Comparison of ENCODE assay signal across 20 mouse cellular contexts in the genomic region with DNA sequence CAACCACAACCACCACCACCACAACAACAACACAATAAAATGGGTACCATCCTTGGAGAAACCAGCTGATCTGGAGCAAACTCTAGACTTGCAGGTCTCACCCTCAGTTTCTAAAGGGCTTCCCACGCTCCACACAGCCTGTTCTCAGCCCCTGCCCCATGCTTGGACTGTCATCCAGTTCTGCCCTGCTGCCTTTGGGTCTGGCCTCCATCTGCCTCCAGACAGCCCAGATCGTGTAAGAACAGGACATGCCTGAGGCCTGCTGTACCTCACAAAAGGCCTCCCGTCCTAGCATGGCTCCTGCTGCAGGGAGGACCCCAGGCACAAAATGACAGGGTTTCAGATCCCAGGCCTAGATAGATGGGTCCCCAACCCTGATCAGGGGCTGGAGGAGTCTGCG. TPM values are rescaled to one million over a fixed set of nuclear protein-coding genes. Genes with fewer than 3 reads are reported as not detected.
DNase-seq lines count a peak whose midpoint lies in the region; ATAC-seq lines count a peak whose summit lies in the region.
"Had no signal": no experiment of that assay in that cellular context is flagged by ENCODE, and none has a peak within 500 bp of the region (broad histone marks: within the 10 kb centered on the region; RNA-seq: fewer than 3 reads in every experiment).

No protein-coding gene starts in this region.

- H3K9ac ChIP-seq in hindbrain, embryonic 11.5 days (ENCODE audit: low read depth, low read length), result 0 out of 2 replicates have a peak overlapping the region, but pooled peaks have one; percentile 1
- no peak overlapping the region for H3K9ac ChIP-seq in hindbrain, embryonic 16.5 days (ENCODE audit: low read depth, low read length)
- H3K9ac ChIP-seq in hindbrain, embryonic 14.5 days, result no peak overlapping the region
- H3K9ac ChIP-seq in midbrain, embryonic 15.5 days, result no peak overlapping the region
- H3K9ac ChIP-seq: liver, postnatal 0 days had no signal

- no peak for ATAC-seq in hindbrain, embryonic 11.5 days (ENCODE audit: low FRiP score)
- no peak for ATAC-seq in hindbrain, embryonic 16.5 days
- ATAC-seq in hindbrain, embryonic 14.5 days (ENCODE audit: low FRiP score), result no peak
- no peak for ATAC-seq in midbrain, embryonic 15.5 days (replicated peaks)
- ATAC-seq: liver, postnatal 0 days had no signal

- 46% methylated on average over 4 of the region's 4 CpGs for WGBS in hindbrain, embryonic 11.5 days
- 53% methylated on average over 4 of the region's 4 CpGs for WGBS in hindbrain, embryonic 16.5 days
- 52% methylated on average over 4 of the region's 4 CpGs for WGBS in hindbrain, embryonic 14.5 days
- 51% methylated on average over 4 of the region's 4 CpGs for WGBS in midbrain, embryonic 15.5 days

- peaks cover 18% of the 10 kb centered on the region for H3K4me1 ChIP-seq in hindbrain, embryonic 11.5 days (replicated peaks; ENCODE audit: control insufficient read depth, insufficient read depth, low read length)
- peaks cover 27% of the 10 kb centered on the region for H3K4me1 ChIP-seq in hindbrain, embryonic 16.5 days (ENCODE audit: control insufficient read depth, insufficient read depth, low read depth, low read length)
- H3K4me1 ChIP-seq in hindbrain, embryonic 14.5 days (replicated peaks; ENCODE audit: control insufficient read depth, insufficient read depth, low read length), result peaks cover 34% of the 10 kb centered on the region
- H3K4me1 ChIP-seq in midbrain, embryonic 15.5 days, result peaks cover 50% of the 10 kb centered on the region

- H3K4me3 ChIP-seq in hindbrain, embryonic 11.5 days (ENCODE audit: low read depth, low read length), result no peak overlapping the region
- no peak overlapping the region for H3K4me3 ChIP-seq in hindbrain, embryonic 16.5 days (ENCODE audit: low read length)
- no peak overlapping the region for H3K4me3 ChIP-seq in hindbrain, embryonic 14.5 days (replicated peaks; ENCODE audit: low read length)
- H3K4me3 ChIP-seq in midbrain, embryonic 15.5 days, result no peak overlapping the region
- H3K4me3 ChIP-seq: erythroblast, embryonic 14.5 days had no signal

- DNase-seq in cerebellum, postnatal 10 days, result peak; percentile 54 to 62
- DNase-seq in cerebellum, adult 11-12 months, result no peak
- DNase-seq in hindbrain, embryonic 11.5 days (ENCODE audit: low spot score), result no peak
- DNase-seq in hindbrain, embryonic 14.5 days (ENCODE audit: low spot score), result no peak
- no peak for DNase-seq in urinary bladder, postnatal 36 days (ENCODE audit: low spot score in 2 of 2)
- DNase-seq in gastrocnemius, postnatal 14 days, result no peak
- DNase-seq: adrenal gland, postnatal 10 days; cerebellum, postnatal 36 days; heart, postnatal 10 days; kidney, adult 18-20 months; layer of hippocampus, postnatal 36 days; liver, postnatal 0 days; lung, postnatal 10 days; retina, postnatal 1 day; thymus, adult 2 months had no signal

- intact Hi-C loops in gastrocnemius, postnatal 14 days (cut with DNase I; ENCODE audit: low total_unique reads), result no loop called here

- H3K27ac ChIP-seq in hindbrain, embryonic 11.5 days (ENCODE audit: low read depth, low read length), result peak overlapping the region; percentile 65; the same call in 1 of the 2 replicates
- H3K27ac ChIP-seq in hindbrain, embryonic 16.5 days (ENCODE audit: low read depth, low read length), result no peak overlapping the region
- peak overlapping the region; percentile 43; the same call in 1 of the 2 replicates for H3K27ac ChIP-seq in hindbrain, embryonic 14.5 days
- H3K27ac ChIP-seq in midbrain, embryonic 15.5 days, result peak overlapping the region; percentile 19
- H3K27ac ChIP-seq: kidney, postnatal 0 days had no signal

- 0 out of 2 replicates have a peak, but pooled peaks cover 2% of the 10 kb centered on the region for H3K27me3 ChIP-seq in hindbrain, embryonic 11.5 days (ENCODE audit: control insufficient read depth, insufficient read depth, low read length)
- no peaks in the 10 kb centered on the region for H3K27me3 ChIP-seq in hindbrain, embryonic 16.5 days (replicated peaks; ENCODE audit: control insufficient read depth, insufficient read depth, low read length)
- H3K27me3 ChIP-seq in hindbrain, embryonic 14.5 days (ENCODE audit: control insufficient read depth, insufficient read depth, low read length), result no peaks in the 10 kb centered on the region
- no peaks in the 10 kb centered on the region for H3K27me3 ChIP-seq in midbrain, embryonic 15.5 days (replicated peaks)

- no peaks in the 10 kb centered on the region for H3K36me3 ChIP-seq in hindbrain, embryonic 11.5 days (ENCODE audit: control insufficient read depth, insufficient read depth, low read length)
- H3K36me3 ChIP-seq in hindbrain, embryonic 16.5 days (ENCODE audit: control insufficient read depth, insufficient read depth, low read length), result no peaks in the 10 kb centered on the region
- H3K36me3 ChIP-seq in hindbrain, embryonic 14.5 days (replicated peaks; ENCODE audit: control insufficient read depth, insufficient read depth), result no peaks in the 10 kb centered on the region
- no peaks in the 10 kb centered on the region for H3K36me3 ChIP-seq in midbrain, embryonic 15.5 days (replicated peaks)

- H3K4me2 ChIP-seq in hindbrain, embryonic 11.5 days (replicated peaks; ENCODE audit: low read depth, low read length), result no peak overlapping the region
- no peak overlapping the region for H3K4me2 ChIP-seq in hindbrain, embryonic 16.5 days (ENCODE audit: low read length)
- no peak overlapping the region for H3K4me2 ChIP-seq in hindbrain, embryonic 14.5 days (replicated peaks)
- no peak overlapping the region for H3K4me2 ChIP-seq in midbrain, embryonic 15.5 days
- H3K4me2 ChIP-seq: heart, embryonic 11.5 days had no signal

- no peaks in the 10 kb centered on the region for H3K9me3 ChIP-seq in hindbrain, embryonic 11.5 days (ENCODE audit: control insufficient read depth, low read length)
- H3K9me3 ChIP-seq in hindbrain, embryonic 16.5 days (ENCODE audit: control insufficient read depth, low read length), result no peaks in the 10 kb centered on the region
- H3K9me3 ChIP-seq in hindbrain, embryonic 14.5 days (ENCODE audit: control insufficient read depth, low read length), result no peaks in the 10 kb centered on the region
- no peaks in the 10 kb centered on the region for H3K9me3 ChIP-seq in midbrain, embryonic 15.5 days

RNA-seq across cellular contexts. Expression of a gene that starts 48.4 kb away (rescaled TPM):
- 18.5 and 20.1 TPM in 2 replicates for polyA plus RNA-seq in hindbrain, embryonic 11.5 days (2014; fragmentation: Nextera tagmentation; extraction: Ambion mirVana)
- polyA plus RNA-seq in hindbrain, embryonic 16.5 days (2015; fragmentation: Nextera tagmentation; extraction: Ambion mirVana), result 7.8 and 10.1 TPM in 2 replicates
- polyA plus RNA-seq in hindbrain, embryonic 14.5 days (2014; fragmentation: Nextera tagmentation; extraction: Ambion mirVana), result 26.6 and 28.1 TPM in 2 replicates
- 31.0 and 31.7 TPM in 2 replicates for polyA plus RNA-seq in midbrain, embryonic 15.5 days (2015; fragmentation: Nextera tagmentation; extraction: Ambion mirVana)
- total RNA-seq in gastrocnemius, postnatal 14 days (2021), result 1 to 10 TPM; 1.2 to 4.2 TPM
- polyA plus RNA-seq: erythroblast, embryonic 14.5 days had no signal

Comparison
In these comparisons a context has a peak if more than half of its experiments do, and no peak if none do; other contexts are left out.
1. DNase-seq: peak in cerebellum, postnatal 10 days (2 of 2); none in cerebellum, adult 11-12 months (single experiment), hindbrain, embryonic 11.5 days (single experiment), hindbrain, embryonic 14.5 days (single experiment), urinary bladder, postnatal 36 days (0 of 2) and gastrocnemius, postnatal 14 days (single experiment).